ENCODE assay signal across 1 mouse cellular context in genomic region chr11:72171906-72172305, GRCm38 (mm10). TPM values are rescaled to one million over a fixed set of nuclear protein-coding genes. Genes with fewer than 3 reads are reported as not detected.
"Had no signal": no experiment of that assay in that cellular context is flagged by ENCODE, and none has a peak within 500 bp of the region (broad histone marks: within the 10 kb centered on the region; RNA-seq: fewer than 3 reads in every experiment).

No protein-coding gene starts in this region.

RNA-seq across cellular contexts. Expression of gene Pitpnm3, which starts 36.3 kb away (rescaled TPM):
- polyA plus RNA-seq: erythroblast, embryonic 14.5 days had no signal
